Mouse (Mus musculus) megakaryocyte progenitor cell, adult 5-6 weeks (primary cell): Measurements from ENCODE around the gene Pfdn2. TPM values are rescaled to one million over a fixed set of nuclear protein-coding genes. Genes with fewer than 3 reads are reported as not detected.
"Not testable (repeated sequence)": the region's sequence is repeated elsewhere in the genome, so short reads cannot be mapped to it uniquely, and the experiment has no call there.

Source experiments
- ATAC-seq: replicated peaks from 2 replicates; pipeline ENCODE4 v1.8.0; 2016; ENCODE audit warnings: mild to moderate bottlenecking, moderate TSS enrichment, inconsistent platforms; ENCODE audit not compliant: poor library complexity
- total RNA-seq, 2 experiments: library from RNA; stranded (forward) in 1 of 2; stranded (reverse) in 1 of 2; fragments of 157-497, 149-512 nt in 1 of 2; fragments of 200-1000 nt in 1 of 2; gene quantifications; 2 replicates each; pipeline versions ENCODE4 v1.2.3 to v1.2.4; 2015 to 2017

The Pfdn2 gene
- total RNA-seq (2015) (50.2 and 52.3 TPM in 2 replicates), total RNA-seq (2017) (35.5 and 52.3 TPM in 2 replicates)

GRCm38 (mm10) chr1:171345225-171346094 lies at the start of gene Pfdn2, which contains the start of gene Nit1:
Gene Pfdn2 (plus strand): TSS chr1:171345670.
Gene Nit1 (minus strand): TSS chr1:171345646.
- ATAC-seq: peak; percentile 98

- no peak for ATAC-seq
Observed at GRCm38 (mm10) chr1:171298226-171298625, 47.2 kb upstream of the Pfdn2 start.

- ATAC-seq: not testable (repeated sequence)
Observed at GRCm38 (mm10) chr1:171306157-171306556, 39.3 kb upstream of the Pfdn2 start.

DNA sequence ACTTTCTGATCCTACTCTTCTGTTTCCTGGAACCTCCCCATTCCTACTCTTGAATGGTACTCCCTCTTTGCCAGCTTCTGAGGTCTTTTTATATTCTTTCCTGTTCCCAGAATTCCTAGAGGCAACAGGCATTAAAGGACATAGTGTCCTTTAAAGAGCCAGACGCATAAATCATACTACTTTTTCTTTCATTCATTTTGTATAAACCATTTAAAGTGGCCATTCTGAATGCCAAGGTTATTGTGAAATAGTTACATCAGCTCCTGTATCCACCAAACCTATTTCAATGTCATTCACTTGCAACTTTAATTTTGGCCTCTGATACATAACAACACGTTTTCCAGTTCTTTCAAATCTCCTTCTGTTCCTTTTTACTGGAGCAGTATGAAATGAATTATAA lies 36.1 kb upstream of the Pfdn2 start:
- ATAC-seq: no peak

- ATAC-seq: no peak
Observed at GRCm38 (mm10) chr1:171319748-171320147, 25.7 kb upstream of the Pfdn2 start.

DNA sequence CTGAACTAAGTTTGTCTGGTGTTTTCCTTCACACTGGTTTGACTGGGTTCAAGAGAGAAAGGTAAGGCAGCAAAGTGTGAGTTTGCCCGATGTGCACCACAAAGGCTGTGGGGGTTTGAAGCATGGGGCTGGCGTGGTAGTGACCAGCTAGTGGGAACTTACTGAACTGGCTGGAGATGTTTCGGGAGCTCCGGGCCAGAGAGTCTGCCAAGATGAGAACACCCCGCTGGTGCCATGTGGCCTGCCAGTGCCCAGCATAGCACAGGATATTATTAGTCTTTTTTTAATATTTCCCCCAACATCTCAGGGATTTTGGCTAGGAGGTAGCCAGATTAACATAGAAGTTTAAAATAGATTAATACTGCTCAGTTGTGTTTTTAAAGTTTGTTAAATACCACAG lies 25.3 kb upstream of the Pfdn2 start:
- ATAC-seq: no peak

GRCm38 (mm10) chr1:171321415-171321814 lies 24.1 kb upstream of the Pfdn2 start:
- peak; percentile 90 for ATAC-seq

DNA sequence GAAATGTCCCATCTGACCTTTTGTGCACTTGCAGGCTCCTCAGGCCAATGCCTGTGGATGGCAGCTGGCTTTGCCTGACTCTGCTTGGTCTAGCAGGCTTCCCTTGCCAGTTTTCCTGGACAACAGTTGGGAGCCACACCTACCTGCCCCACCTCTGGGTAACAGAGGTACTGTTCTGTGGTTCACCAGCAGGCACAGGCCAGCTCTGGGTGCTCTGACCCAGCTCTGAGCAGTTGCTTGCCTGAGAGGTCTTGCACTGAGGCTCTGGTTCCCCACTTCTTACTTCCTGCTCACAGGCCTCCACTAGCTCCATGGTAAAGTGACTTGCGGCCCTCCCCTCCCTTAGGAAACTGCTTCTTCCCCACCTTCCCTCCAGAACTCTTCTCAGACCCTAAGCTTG lies 23.5 kb upstream of the Pfdn2 start:
- ATAC-seq: peak; percentile 64

DNA sequence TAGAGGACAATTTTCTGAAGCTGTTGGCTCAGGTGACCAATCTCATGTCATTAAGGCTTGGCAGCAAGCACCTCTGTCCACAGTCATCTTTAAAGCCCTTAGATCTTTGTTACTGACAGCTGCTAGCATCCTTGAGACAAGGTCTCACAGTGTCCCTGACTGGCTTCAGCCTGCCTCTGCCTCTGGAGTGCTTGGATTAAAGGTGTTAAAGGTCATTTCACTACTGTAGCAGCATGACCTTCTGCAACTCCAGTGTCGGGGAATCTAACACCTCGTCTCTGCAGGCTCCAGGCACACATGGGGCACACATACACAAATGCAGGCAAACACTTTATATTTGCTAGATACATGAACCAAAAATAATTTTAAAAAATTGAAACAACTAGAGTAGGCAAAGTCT lies 19.9 kb upstream of the Pfdn2 start:
- no peak for ATAC-seq

DNA sequence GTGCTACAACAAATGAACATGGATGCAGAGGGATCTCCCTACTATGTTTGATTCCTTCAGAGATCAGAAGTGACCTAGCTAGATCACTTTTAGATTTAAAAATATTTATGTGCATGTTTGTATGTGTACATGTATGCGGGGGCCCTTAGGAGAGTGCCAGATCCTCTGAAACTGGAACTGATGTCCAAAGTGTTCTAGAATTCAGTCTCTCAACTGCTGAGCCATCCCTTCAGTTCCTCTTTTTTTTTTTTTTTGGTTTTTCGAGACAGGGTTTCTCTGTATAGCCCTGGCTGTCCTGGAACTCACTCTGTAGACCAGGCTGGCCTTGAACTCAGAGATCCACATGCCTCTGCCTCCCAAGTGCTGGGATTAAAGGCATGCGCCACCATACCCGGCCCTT lies 18.9 kb upstream of the Pfdn2 start:
- ATAC-seq: not testable (repeated sequence)

DNA sequence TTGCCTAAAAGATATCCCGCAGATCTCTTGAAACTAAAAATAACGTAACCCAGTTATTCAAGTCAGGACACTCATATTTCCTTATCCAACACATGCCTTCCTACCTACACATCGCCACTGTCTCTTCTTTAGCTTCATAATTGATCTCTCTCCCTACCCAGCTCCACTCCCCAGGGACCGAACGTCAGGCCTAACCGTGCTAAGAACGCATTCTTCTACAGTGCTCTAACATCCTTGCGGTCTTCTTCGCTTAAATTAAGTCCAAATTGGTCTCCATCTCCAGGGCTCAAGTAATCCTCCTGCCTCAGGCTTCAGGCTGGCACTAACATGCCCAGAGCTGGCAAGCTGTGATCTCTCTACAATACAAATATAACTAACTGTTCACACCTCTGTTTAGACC lies 17.2 kb upstream of the Pfdn2 start:
- ATAC-seq: no peak

DNA sequence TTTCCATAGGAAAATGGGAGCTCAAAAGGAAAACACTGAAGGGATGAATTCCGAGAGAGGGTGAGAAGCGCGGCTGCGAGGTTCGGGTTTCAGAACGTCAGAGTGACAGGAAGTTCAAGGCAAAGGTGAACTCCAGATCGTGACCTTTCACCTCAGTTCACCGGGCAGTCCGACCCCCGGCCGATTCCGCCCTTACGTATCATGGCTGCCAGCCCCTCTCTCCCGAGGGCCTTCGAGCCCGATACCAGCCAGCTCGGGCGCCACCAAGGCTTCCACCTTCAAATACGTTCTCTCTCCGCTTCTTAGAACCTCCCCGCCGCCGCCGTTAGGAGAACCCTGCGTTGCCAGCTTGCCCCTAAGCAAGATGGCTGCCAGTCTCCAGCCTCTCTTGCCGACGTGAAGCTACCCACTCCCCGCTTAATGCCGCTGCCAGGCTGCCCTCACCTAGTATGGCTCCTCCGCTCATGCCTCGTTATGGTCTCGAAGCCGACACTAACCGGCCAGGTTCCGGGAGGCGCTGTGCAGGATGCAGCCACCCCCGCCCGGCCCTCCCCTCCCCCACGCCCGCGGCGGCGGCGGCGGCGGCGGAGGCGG lies 16.5 kb upstream of the Pfdn2 start, which contains the start of gene Dedd:
TSS of gene Dedd (plus strand) at position 307 of the 594 bp plus-strand sequence.
- peak; percentile 85 for ATAC-seq

GRCm38 (mm10) chr1:171329433-171330215 lies 15.8 kb upstream of the Pfdn2 start:
- ATAC-seq: peak; percentile 56

GRCm38 (mm10) chr1:171330216-171330560 lies 15.3 kb upstream of the Pfdn2 start:
- ATAC-seq: no peak

- ATAC-seq: no peak
Observed at GRCm38 (mm10) chr1:171342262-171343207, 2.9 kb upstream of the Pfdn2 start.

DNA sequence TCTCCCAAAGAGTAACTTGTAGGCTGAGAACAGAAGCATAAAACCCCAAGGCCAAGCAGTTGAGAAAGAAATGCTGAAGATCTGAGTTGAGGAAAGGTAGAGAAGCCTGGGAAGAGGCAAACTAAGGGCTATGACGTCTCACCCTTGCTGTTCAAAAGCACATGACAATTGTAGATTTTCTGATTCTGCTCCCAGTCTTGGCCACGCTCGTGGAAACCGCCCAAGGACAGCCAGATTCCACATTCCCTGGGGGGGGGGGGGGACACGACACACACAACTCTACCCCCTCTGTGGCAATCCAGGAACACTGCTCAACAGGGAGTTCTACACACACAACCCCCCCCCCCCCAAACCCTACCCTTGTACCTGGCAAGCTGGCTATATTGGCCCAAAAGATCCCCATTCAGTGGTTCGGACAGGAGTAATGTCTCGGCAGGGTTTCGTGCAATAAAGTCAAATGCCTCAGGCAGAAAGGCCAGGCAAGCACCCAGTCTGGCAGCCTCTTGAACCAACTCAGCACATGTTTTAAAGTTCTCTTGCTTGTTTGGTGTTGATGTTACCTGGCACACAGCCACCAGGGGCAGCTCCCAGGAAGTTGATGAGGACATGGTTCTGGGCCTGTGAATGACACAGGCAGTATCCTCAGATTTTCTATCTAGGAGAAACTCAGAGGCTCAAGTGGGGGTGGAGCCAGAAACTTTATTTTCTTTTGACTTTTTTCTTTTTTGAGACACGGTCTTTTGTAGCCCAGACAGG lies 1.4 kb upstream of the Pfdn2 start:
- peak; percentile 10; the same call in 1 of the 2 replicates for ATAC-seq

GRCm38 (mm10) chr1:171344715-171345114 lies 755 bp upstream of the Pfdn2 start:
- ATAC-seq: no peak

GRCm38 (mm10) chr1:171346095-171346450 lies 603 bp downstream of the Pfdn2 start:
- ATAC-seq: peak; percentile 20; the same call in 1 of the 2 replicates

- no peak for ATAC-seq
Observed at GRCm38 (mm10) chr1:171348665-171349064, 3.2 kb downstream of the Pfdn2 start.

DNA sequence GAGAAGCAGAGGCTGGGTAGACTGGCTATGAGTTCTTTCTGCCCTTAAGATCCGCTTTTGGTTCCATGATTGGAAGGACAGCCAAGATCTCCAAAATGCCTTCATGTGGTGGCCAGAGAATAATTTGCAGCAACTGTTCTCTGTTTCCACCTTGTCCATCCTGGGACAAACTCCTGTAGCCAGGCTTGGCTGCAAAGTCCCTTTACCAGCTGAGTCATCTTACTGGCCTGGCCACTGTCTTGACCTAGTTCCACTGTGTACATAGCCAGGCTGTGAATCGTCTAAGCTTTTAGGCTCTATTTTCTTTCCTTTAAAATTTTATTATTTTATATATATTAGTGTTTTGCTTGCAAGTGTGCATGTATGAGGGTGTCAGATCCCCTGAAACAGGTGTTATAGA lies 3.7 kb downstream of the Pfdn2 start:
- no peak for ATAC-seq
